Mouse (Mus musculus): ENCODE measurements at regions not wholly inside any gene's neighbourhood (a gene's known extent, or its start where the extent isn't known, plus 50 kb on each side); places are given as distances from the start of the nearest gene placed in this dataset.
A peak's percentile ranks its signal among the peaks of the same experiment; 100 is the strongest.
"Not testable (repeated sequence)": the region's sequence is repeated elsewhere in the genome, so short reads cannot be mapped to it uniquely, and the experiment has no call there.

- no peak for DNase-seq
These were observed 123.0 kb downstream of the Sgo2b start for GRCm38 (mm10) chr8:63829096-63829495.

- DNase-seq = no peak
These were observed 123.9 kb downstream of the Sgo2b start for GRCm38 (mm10) chr8:63828141-63828540.

GRCm38 (mm10) chr8:63784496-63784895 is 167.6 kb downstream of the Sgo2b start:
- no peak for DNase-seq

- DNase-seq = no peak
These were observed 191.2 kb downstream of the Sgo2b start for GRCm38 (mm10) chr8:63760891-63761290.

- not testable (repeated sequence) for DNase-seq
These were observed 192.1 kb downstream of the Sgo2b start for GRCm38 (mm10) chr8:63759931-63760330.

GRCm38 (mm10) chr8:63755236-63755635 is 196.8 kb downstream of the Sgo2b start:
- no peak for DNase-seq

- no peak for DNase-seq
These were observed 197.2 kb downstream of the Sgo2b start for GRCm38 (mm10) chr8:63754812-63755211.

- DNase-seq = peak in 1 of 2 experiments; percentile 13
These were observed 198.8 kb downstream of the Sgo2b start for GRCm38 (mm10) chr8:63753236-63753635.

GRCm38 (mm10) chr8:63734411-63734810 is 217.6 kb downstream of the Sgo2b start:
- no peak for DNase-seq

GRCm38 (mm10) chr8:63730741-63731140 is 221.3 kb downstream of the Sgo2b start:
- not testable (repeated sequence) for DNase-seq
